In the genomic region with DNA sequence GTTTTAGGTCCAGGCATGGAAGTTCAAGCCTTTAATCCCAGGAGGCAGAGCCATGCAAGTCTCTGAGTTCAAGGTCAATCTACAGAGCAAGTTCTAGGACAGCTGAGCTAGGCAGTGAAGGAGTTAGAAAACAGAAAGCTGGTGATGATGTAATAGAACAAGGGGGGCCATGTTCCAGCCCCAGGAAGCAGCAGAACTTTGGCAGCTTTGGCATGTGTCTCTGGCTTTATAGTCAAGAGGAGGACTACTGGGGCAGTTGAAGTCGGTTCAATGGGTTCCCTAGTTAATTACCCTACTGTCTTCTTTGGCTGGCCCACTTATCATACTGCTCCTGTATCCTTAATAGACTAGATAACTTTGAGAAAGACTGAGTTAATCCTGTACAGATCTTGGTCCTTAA, we compare ENCODE assay signal across 27 mouse cellular contexts. TPM values are rescaled to one million over a fixed set of nuclear protein-coding genes. Genes with fewer than 3 reads are reported as not detected.
DNase-seq lines count a peak whose midpoint lies in the region; ATAC-seq and TF ChIP-seq lines count a peak whose summit lies in the region.
"Had no signal": no experiment of that assay in that cellular context is flagged by ENCODE, and none has a peak within 500 bp of the region (broad histone marks: within the 10 kb centered on the region; RNA-seq: fewer than 3 reads in every experiment).

No protein-coding gene starts in this region.

- no peak overlapping the region for H3K9ac ChIP-seq in kidney, embryonic 14.5 days (ENCODE audit: low read depth, low read length)
- H3K9ac ChIP-seq: forebrain, embryonic 15.5 days; heart, embryonic 13.5 days; hindbrain, embryonic 14.5 days had no signal

- H3K27ac ChIP-seq in kidney, adult 2 months (ENCODE audit: insufficient read depth, low read depth, low read length) = no peak overlapping the region
- H3K27ac ChIP-seq in kidney, embryonic 14.5 days (ENCODE audit: low read depth, low read length) = no peak overlapping the region
- peak overlapping the region; percentile 74 for H3K27ac ChIP-seq in brown adipose tissue, adult 24 weeks (replicated peaks; ENCODE audit: low read depth, low read length)
- H3K27ac ChIP-seq in gastrocnemius, adult 2 months = no peak overlapping the region
- H3K27ac ChIP-seq: forebrain, embryonic 15.5 days; heart, adult 2 months; heart, embryonic 10.5 days; heart, embryonic 13.5 days; hindbrain, embryonic 14.5 days; hindbrain, postnatal 0 days had no signal

- intact Hi-C loops in gastrocnemius, adult 2 months (cut with DNase I) = no loop called here

- no peak for TF ChIP-seq POLR2A in kidney, adult 2 months (IDR thresholded peaks at IDR 0.05; ENCODE audit: low read depth, low read length)

- H3K4me2 ChIP-seq in kidney, embryonic 14.5 days (replicated peaks; ENCODE audit: low read depth, low read length) = no peak overlapping the region
- H3K4me2 ChIP-seq: forebrain, embryonic 15.5 days; heart, embryonic 13.5 days; hindbrain, embryonic 14.5 days had no signal

- H3K36me3 ChIP-seq in kidney, adult 2 months (ENCODE audit: control insufficient read depth, insufficient read depth, low read length) = no peaks in the 10 kb centered on the region
- no peaks in the 10 kb centered on the region for H3K36me3 ChIP-seq in kidney, embryonic 14.5 days (ENCODE audit: control insufficient read depth, insufficient read depth, low read length)
- H3K36me3 ChIP-seq: forebrain, embryonic 15.5 days; G1E; heart, embryonic 10.5 days; heart, embryonic 13.5 days had no signal

- no peak for TF ChIP-seq CTCF in kidney, adult 2 months (conservative IDR thresholded peaks at IDR 0.05; ENCODE audit: insufficient read depth, insufficient read length, low read depth, low read length)
- TF ChIP-seq CTCF in gastrocnemius, adult 2 months (IDR thresholded peaks at IDR 0.05) = no peak

- 56% methylated on average over 1 of the region's 1 CpGs for WGBS in kidney, adult 2 months
- 59% methylated on average over 1 of the region's 1 CpGs for WGBS in kidney, embryonic 14.5 days

- peak; percentile 52 for DNase-seq in kidney, adult 2 months
- DNase-seq in 3T3-L1 (ENCODE audit: low read depth, low spot score) = peak; percentile 13
- DNase-seq in right cerebral cortex, adult 18-20 months = no peak
- no peak for DNase-seq in gastrocnemius, adult 2 months
- DNase-seq: adrenal gland, adult 8-10 months; adrenal gland, postnatal 25 days; B cell, adult 2 months; cerebellum, adult 18-20 months; cerebellum, adult 9-10 months; cerebellum, postnatal 14 days; gastrocnemius, postnatal 10 days; gastrocnemius, postnatal 36 days; heart, adult 2 months; heart, postnatal 14 days; heart, postnatal 4 days had no signal

- no peak overlapping the region for H3K4me3 ChIP-seq in kidney, adult 2 months (ENCODE audit: insufficient read depth, low read depth, low read length)
- H3K4me3 ChIP-seq in kidney, embryonic 14.5 days (ENCODE audit: low read length) = no peak overlapping the region
- H3K4me3 ChIP-seq in brown adipose tissue, adult 24 weeks (ENCODE audit: insufficient read depth, low read depth, low read length) = no peak overlapping the region
- no peak overlapping the region for H3K4me3 ChIP-seq in gastrocnemius, adult 2 months
- H3K4me3 ChIP-seq: forebrain, embryonic 15.5 days; heart, adult 2 months; heart, embryonic 10.5 days; heart, embryonic 13.5 days had no signal

- H3K4me1 ChIP-seq in kidney, adult 2 months (ENCODE audit: control insufficient read depth, insufficient read depth, low read length) = no peaks in the 10 kb centered on the region; the same call in 1 of the 2 replicates
- no peaks in the 10 kb centered on the region for H3K4me1 ChIP-seq in kidney, embryonic 14.5 days (ENCODE audit: control insufficient read depth, insufficient read depth, low read length)
- H3K4me1 ChIP-seq in brown adipose tissue, adult 24 weeks (ENCODE audit: control insufficient read depth, insufficient read depth, insufficient read length, low read length) = no peaks in the 10 kb centered on the region
- H3K4me1 ChIP-seq: forebrain, embryonic 15.5 days; heart, embryonic 10.5 days; heart, embryonic 13.5 days had no signal

- no peaks in the 10 kb centered on the region for H3K27me3 ChIP-seq in kidney, adult 2 months (replicated peaks; ENCODE audit: control insufficient read depth, insufficient read depth, low read length)
- H3K27me3 ChIP-seq in kidney, embryonic 14.5 days (ENCODE audit: control insufficient read depth, insufficient read depth, low read length) = no peaks in the 10 kb centered on the region
- H3K27me3 ChIP-seq: CH12.LX; forebrain, embryonic 15.5 days; heart, embryonic 13.5 days had no signal

- ATAC-seq in kidney, embryonic 14.5 days (ENCODE audit: low FRiP score, low TSS enrichment) = no peak
- ATAC-seq: forebrain, embryonic 15.5 days; hindbrain, postnatal 0 days had no signal

- H3K9me3 ChIP-seq in kidney, embryonic 14.5 days (ENCODE audit: control insufficient read depth, low read length) = 0 out of 2 replicates have a peak, but pooled peaks cover 3% of the 10 kb centered on the region
- H3K9me3 ChIP-seq: forebrain, embryonic 15.5 days; heart, embryonic 10.5 days had no signal

RNA-seq across cellular contexts. Expression of a gene that starts 8.8 kb away (rescaled TPM):
- 26.9 and 30.0 TPM in 2 replicates for polyA plus RNA-seq in kidney, adult 2 months (2012; rRNA removed)
- polyA plus RNA-seq in kidney, embryonic 14.5 days (2014; fragmentation: Nextera tagmentation; extraction: Ambion mirVana) = 28.2 and 66.0 TPM in 2 replicates
- 24.4 and 26.4 TPM in 2 replicates for polyA plus RNA-seq in brown adipose tissue, adult 24 weeks (2012; ENCODE audit: insufficient read depth, insufficient read length, missing spikeins)
- 10 to 100 TPM; 39.0 to 39.5 TPM for total RNA-seq in gastrocnemius, adult 2 months (2021)

RNA-seq across cellular contexts. Expression of a gene that starts 10.8 kb away (rescaled TPM):
- 5.2 and 6.5 TPM in 2 replicates for polyA plus RNA-seq in kidney, adult 2 months (2012; rRNA removed)
- polyA plus RNA-seq in kidney, embryonic 14.5 days (2014; fragmentation: Nextera tagmentation; extraction: Ambion mirVana) = 3.3 and 3.6 TPM in 2 replicates
- polyA plus RNA-seq in brown adipose tissue, adult 24 weeks (2012; ENCODE audit: insufficient read depth, insufficient read length, missing spikeins) = 2.7 and 3.8 TPM in 2 replicates
- 1 to 10 TPM; 3.3 to 4.2 TPM for total RNA-seq in gastrocnemius, adult 2 months (2021)
- polyA plus RNA-seq: G1E had no signal

RNA-seq across cellular contexts. Expression of a gene that starts 30.8 kb away (rescaled TPM):
- 0.16 TPM in 1 of 2 replicates, not detected in the other for polyA plus RNA-seq in kidney, adult 2 months (2012; rRNA removed)
- polyA plus RNA-seq in kidney, embryonic 14.5 days (2014; fragmentation: Nextera tagmentation; extraction: Ambion mirVana) = 0.37 TPM in 2 replicates
- polyA plus RNA-seq in brown adipose tissue, adult 24 weeks (2012; ENCODE audit: insufficient read depth, insufficient read length, missing spikeins) = not detected in 2 replicates
- total RNA-seq in gastrocnemius, adult 2 months (2021) = not detected
- total RNA-seq: adrenal gland, adult 8-10 months; adrenal gland, postnatal 25 days; CH12.LX; G1E; gastrocnemius, postnatal 10 days; gastrocnemius, postnatal 36 days; granulocyte monocyte progenitor cell, adult 5-6 weeks; heart, adult 2 months; heart, postnatal 14 days; heart, postnatal 4 days; hindbrain, postnatal 0 days had no signal
- polyA plus RNA-seq: brain, embryonic 14.5 days; G1E; heart, adult 2 months; heart, embryonic 10.5 days; heart, embryonic 13.5 days; heart, embryonic 16.5 days; hindbrain, postnatal 0 days had no signal

RNA-seq across cellular contexts. Expression of a gene that starts 48.2 kb away (rescaled TPM):
- 0.67 and 0.91 TPM in 2 replicates for polyA plus RNA-seq in kidney, adult 2 months (2012; rRNA removed)
- polyA plus RNA-seq in kidney, embryonic 14.5 days (2014; fragmentation: Nextera tagmentation; extraction: Ambion mirVana) = 20.8 and 28.6 TPM in 2 replicates
- polyA plus RNA-seq in brown adipose tissue, adult 24 weeks (2012; ENCODE audit: insufficient read depth, insufficient read length, missing spikeins) = 0.95 TPM in 1 of 2 replicates, not detected in the other
- 1 to 10 TPM in 1 of 2 experiments, under 1 TPM in 1; 0.89 to 1.0 TPM for total RNA-seq in gastrocnemius, adult 2 months (2021)
- total RNA-seq: CH12.LX had no signal

Comparison
In these comparisons a context has a peak if more than half of its experiments do, and no peak if none do; other contexts are left out.
1. DNase-seq: peak in kidney, adult 2 months (single experiment) and 3T3-L1 (single experiment); none in right cerebral cortex, adult 18-20 months (single experiment) and gastrocnemius, adult 2 months (single experiment).